Mouse (Mus musculus): ENCODE data around the gene Sec23ip. TPM values are rescaled to one million over a fixed set of nuclear protein-coding genes. Genes with fewer than 3 reads are reported as not detected.

Gene Sec23ip
- polyA plus RNA-seq, 1 experiment from 2014 or later: 39.1 TPM

- Histone ChIP-seq H3K9me3 (replicated peaks) (no peaks in the 10 kb centered on the region), H3K4me2 (no peak overlapping the region), H3K9ac (no peak overlapping the region), H3K27ac (ENCODE audit: poor library complexity, severe bottlenecking) (no peak overlapping the region), H3K4me3 (no peak overlapping the region), H3K36me3 (peaks cover 93% of the 10 kb centered on the region), H3K27me3 (replicated peaks) (no peaks in the 10 kb centered on the region), H3K4me1 (replicated peaks) (no peaks in the 10 kb centered on the region)
- no peak for ATAC-seq (ENCODE audit: insufficient number of reproducible peaks, low FRiP score)
- WGBS: 80% methylated on average over 6 of the region's 6 CpGs
These were observed 32.5 kb downstream of the Sec23ip start for GRCm38 (mm10) chr7:128777201-128777600.

- Histone ChIP-seq H3K4me2 (no peak overlapping the region), H3K27ac (ENCODE audit: poor library complexity, severe bottlenecking) (no peak overlapping the region), H3K9me3 (replicated peaks) (no peaks in the 10 kb centered on the region), H3K9ac (no peak overlapping the region), H3K27me3 (replicated peaks) (no peaks in the 10 kb centered on the region), H3K4me3 (no peak overlapping the region), H3K4me1 (replicated peaks) (no peaks in the 10 kb centered on the region), H3K36me3 (peaks cover 85% of the 10 kb centered on the region)
- no peak for ATAC-seq (ENCODE audit: insufficient number of reproducible peaks, low FRiP score)
- WGBS: 53% methylated on average over 6 of the region's 6 CpGs
These were observed 34.6 kb downstream of the Sec23ip start for GRCm38 (mm10) chr7:128779305-128779704.

DNA sequence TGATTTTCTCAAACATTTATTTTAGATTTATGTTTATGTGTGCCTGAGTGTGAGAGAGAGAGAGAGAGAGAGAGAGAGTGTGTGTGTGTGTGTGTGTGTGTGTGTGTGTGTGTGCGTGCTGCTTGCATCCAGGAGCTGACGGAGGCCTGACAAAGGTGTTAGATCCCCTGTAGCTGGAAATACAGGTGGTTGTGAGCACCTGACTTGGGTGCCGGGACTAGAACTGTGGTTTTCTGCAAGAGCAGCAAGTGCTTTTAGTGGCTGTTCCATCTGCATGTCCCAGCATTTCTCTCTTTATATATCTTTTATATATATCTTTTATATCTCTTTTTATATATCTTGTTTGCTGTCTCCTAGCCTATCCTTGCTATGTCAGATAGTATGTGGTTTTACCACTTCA is 37.1 kb downstream of the Sec23ip start:
- no peaks in the 10 kb centered on the region for H3K4me1 ChIP-seq (replicated peaks)
- no peak for ATAC-seq (ENCODE audit: insufficient number of reproducible peaks, low FRiP score)
- H3K9me3 ChIP-seq (replicated peaks): no peaks in the 10 kb centered on the region
- H3K4me3 ChIP-seq: no peak overlapping the region
- WGBS: 86% methylated on average over 3 of the region's 3 CpGs
- no peaks in the 10 kb centered on the region for H3K27me3 ChIP-seq (replicated peaks)
- H3K27ac ChIP-seq (ENCODE audit: poor library complexity, severe bottlenecking): no peak overlapping the region
- H3K4me2 ChIP-seq: no peak overlapping the region
- peaks cover 83% of the 10 kb centered on the region for H3K36me3 ChIP-seq
- H3K9ac ChIP-seq: no peak overlapping the region

DNA sequence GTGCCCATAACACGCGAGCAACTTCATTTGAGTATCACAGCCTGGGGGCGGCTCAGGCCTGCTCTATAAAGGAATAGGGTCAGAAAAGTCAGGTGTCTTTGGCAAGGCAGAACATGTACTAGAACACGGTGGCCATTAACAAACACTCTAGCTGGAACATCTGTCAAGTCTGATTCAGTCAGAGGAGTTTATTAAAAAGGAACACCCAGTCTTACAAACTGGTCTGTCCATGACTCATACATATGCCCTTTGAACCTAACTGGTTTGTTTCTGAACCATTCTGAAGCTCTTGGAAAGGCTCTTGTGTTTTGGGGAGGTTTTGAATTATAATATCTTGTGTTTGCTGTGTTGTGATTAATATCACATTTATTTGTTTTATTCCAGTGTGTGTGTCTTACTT is 45.3 kb downstream of the Sec23ip start:
- peaks cover 17% of the 10 kb centered on the region for H3K36me3 ChIP-seq
- WGBS: 89% methylated on average over 4 of the region's 4 CpGs
- H3K9ac ChIP-seq: no peak overlapping the region
- no peaks in the 10 kb centered on the region for H3K27me3 ChIP-seq (replicated peaks)
- H3K4me2 ChIP-seq: no peak overlapping the region
- H3K4me1 ChIP-seq (replicated peaks): no peaks in the 10 kb centered on the region
- no peak for ATAC-seq (ENCODE audit: insufficient number of reproducible peaks, low FRiP score)
- H3K4me3 ChIP-seq: no peak overlapping the region
- H3K9me3 ChIP-seq (replicated peaks): no peaks in the 10 kb centered on the region
- H3K27ac ChIP-seq (ENCODE audit: poor library complexity, severe bottlenecking): no peak overlapping the region

GRCm38 (mm10) chr7:128793464-128793863 is 48.7 kb downstream of the Sec23ip start:
- no peaks in the 10 kb centered on the region for H3K27me3 ChIP-seq (replicated peaks)
- no peak overlapping the region for H3K27ac ChIP-seq (ENCODE audit: poor library complexity, severe bottlenecking)
- H3K4me1 ChIP-seq (replicated peaks): no peaks in the 10 kb centered on the region
- no peaks in the 10 kb centered on the region for H3K9me3 ChIP-seq (replicated peaks)
- no peak overlapping the region for H3K9ac ChIP-seq
- ATAC-seq (ENCODE audit: insufficient number of reproducible peaks, low FRiP score): no peak
- H3K36me3 ChIP-seq: no peaks in the 10 kb centered on the region
- WGBS: 79% methylated on average over 4 of the region's 4 CpGs
- no peak overlapping the region for H3K4me2 ChIP-seq
- H3K4me3 ChIP-seq: no peak overlapping the region

GRCm38 (mm10) chr7:128824986-128825563 is 80.3 kb downstream of the Sec23ip start:
- no peak overlapping the region for H3K9ac ChIP-seq
- no peak overlapping the region for H3K4me3 ChIP-seq
- ATAC-seq (ENCODE audit: insufficient number of reproducible peaks, low FRiP score): no peak
- no peaks in the 10 kb centered on the region for H3K36me3 ChIP-seq
- no peaks in the 10 kb centered on the region for H3K4me1 ChIP-seq (replicated peaks)
- no peaks in the 10 kb centered on the region for H3K9me3 ChIP-seq (replicated peaks)
- 71% methylated on average over 5 of the region's 5 CpGs for WGBS
- H3K27me3 ChIP-seq (replicated peaks): 0 out of 2 replicates have a peak, but pooled peaks cover 4% of the 10 kb centered on the region
- no peak overlapping the region for H3K27ac ChIP-seq (ENCODE audit: poor library complexity, severe bottlenecking)
- no peak overlapping the region for H3K4me2 ChIP-seq

DNA sequence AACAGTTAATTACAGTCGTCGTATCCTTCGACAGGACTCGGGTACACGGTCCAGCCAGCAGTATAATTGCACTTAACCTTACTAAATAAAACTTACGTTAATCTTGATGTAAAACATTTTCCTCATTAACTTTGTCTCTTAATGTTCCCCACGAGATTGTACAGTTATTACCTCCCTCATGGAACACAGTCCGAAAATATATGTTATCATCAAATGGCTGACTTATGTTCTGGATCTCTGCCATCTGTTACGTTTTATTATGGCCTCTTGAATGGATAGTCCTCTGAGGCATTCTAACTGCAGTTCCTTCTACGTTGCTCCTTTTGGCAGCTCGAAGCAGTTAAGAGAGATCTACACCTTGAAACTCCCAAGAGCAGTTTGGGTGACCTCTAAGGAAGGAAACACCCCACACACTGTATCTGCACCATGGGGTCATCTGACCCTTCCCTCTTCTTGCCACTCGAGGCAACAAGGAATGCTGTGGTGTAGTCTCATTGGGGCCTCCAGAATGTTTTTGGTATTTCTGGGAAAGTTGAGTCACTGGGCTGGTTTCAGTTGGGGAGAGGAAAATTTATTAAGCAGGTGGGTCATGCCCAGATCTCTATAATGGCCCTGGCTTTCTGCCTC is 87.8 kb downstream of the Sec23ip start:
- no peak overlapping the region for H3K4me3 ChIP-seq
- 72% methylated on average over 12 of the region's 12 CpGs for WGBS
- H3K4me1 ChIP-seq (replicated peaks): no peaks in the 10 kb centered on the region
- no peaks in the 10 kb centered on the region for H3K27me3 ChIP-seq (replicated peaks)
- ATAC-seq (ENCODE audit: insufficient number of reproducible peaks, low FRiP score): no peak
- H3K27ac ChIP-seq (ENCODE audit: poor library complexity, severe bottlenecking): no peak overlapping the region
- no peaks in the 10 kb centered on the region for H3K9me3 ChIP-seq (replicated peaks)
- no peaks in the 10 kb centered on the region for H3K36me3 ChIP-seq
- H3K9ac ChIP-seq: no peak overlapping the region
- H3K4me2 ChIP-seq: no peak overlapping the region

DNA sequence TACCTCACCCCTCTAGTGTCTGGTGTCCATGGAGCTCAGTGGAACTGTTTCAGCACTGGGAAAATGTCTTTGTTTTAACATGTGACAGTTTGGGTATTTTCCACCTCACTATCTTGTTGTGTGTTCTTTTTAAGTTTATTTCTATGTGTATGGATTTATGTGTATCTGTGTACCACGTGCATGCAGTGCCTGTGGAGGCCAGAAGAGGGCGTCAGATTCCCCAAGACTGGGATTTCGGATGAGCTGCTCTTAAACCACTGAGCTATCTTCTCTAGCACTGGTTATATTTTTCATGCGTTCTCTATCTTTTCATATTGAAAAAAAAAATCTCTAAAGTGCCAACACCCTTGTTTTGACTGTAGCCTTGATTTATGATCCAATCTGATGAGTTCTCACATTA is 88.5 kb downstream of the Sec23ip start:
- no peak overlapping the region for H3K27ac ChIP-seq (ENCODE audit: poor library complexity, severe bottlenecking)
- H3K9ac ChIP-seq: no peak overlapping the region
- H3K27me3 ChIP-seq (replicated peaks): no peaks in the 10 kb centered on the region
- WGBS: 80% methylated on average over 4 of the region's 4 CpGs
- H3K4me2 ChIP-seq: no peak overlapping the region
- ATAC-seq (ENCODE audit: insufficient number of reproducible peaks, low FRiP score): no peak
- no peaks in the 10 kb centered on the region for H3K4me1 ChIP-seq (replicated peaks)
- H3K36me3 ChIP-seq: no peaks in the 10 kb centered on the region
- H3K4me3 ChIP-seq: no peak overlapping the region
- H3K9me3 ChIP-seq (replicated peaks): no peaks in the 10 kb centered on the region

Small RNAs within 50 kb of the gene (microRNA-seq; reads per million reads assigned to microRNA genes)
- gene Gm25778: not detected

Other genes starting within 250 kb of the Sec23ip start
- 21.3 and 22.0 TPM in 2 replicates for gene Bag3, start 221.3 kb upstream of the Sec23ip start, polyA plus RNA-seq (2016; fragmentation: Nextera tagmentation; extraction: Ambion mirVana)
- gene Inpp5f, start 133.6 kb upstream of the Sec23ip start, polyA plus RNA-seq (2016; fragmentation: Nextera tagmentation; extraction: Ambion mirVana): 12.1 and 13.8 TPM in 2 replicates
- gene Mcmbp, start 4.4 kb upstream of the Sec23ip start, polyA plus RNA-seq (2016; fragmentation: Nextera tagmentation; extraction: Ambion mirVana): 46.6 and 49.4 TPM in 2 replicates